Mouse (Mus musculus) neural tube, embryonic 13.5 days (tissue): ENCODE data around the gene Sbno2. TPM values are rescaled to one million over a fixed set of nuclear protein-coding genes. Genes with fewer than 3 reads are reported as not detected.
"Not testable (repeated sequence)": the region's sequence is repeated elsewhere in the genome, so short reads cannot be mapped to it uniquely, and the experiment has no call there.

Experiments
- ATAC-seq: fragments of 200-750 bp; cut with Nextera tagmentation; 2 replicates; pipeline ENCODE4 v1.8.0; 2017; ENCODE audit warnings: low read depth, mild to moderate bottlenecking, moderate TSS enrichment, moderate library complexity
- H3K27ac ChIP-seq: fragments of 300-500 bp; sonication (generic); replicated peaks from 2 replicates; pipeline ENCODE4 v1.5.1; 2015; ENCODE audit warnings: moderate library complexity, mild to moderate bottlenecking, inconsistent platforms
- H3K27me3 ChIP-seq: fragments of 300-500 bp; sonication (generic); 2 replicates; pipeline ENCODE4 v1.6.1; 2015; ENCODE audit warnings: mild to moderate bottlenecking, inconsistent platforms
- H3K36me3 ChIP-seq: fragments of 300-500 bp; sonication (generic); 2 replicates; pipeline ENCODE4 v1.6.1; 2015; ENCODE audit warnings: mild to moderate bottlenecking, inconsistent platforms
- H3K4me1 ChIP-seq: fragments of 300-500 bp; sonication (generic); replicated peaks from 2 replicates; pipeline ENCODE4 v1.6.1; 2015; ENCODE audit warnings: inconsistent platforms
- H3K4me2 ChIP-seq: fragments of 300-500 bp; sonication (generic); 2 replicates; pipeline ENCODE4 v1.6.1; 2015; ENCODE audit warnings: inconsistent platforms, mild to moderate bottlenecking, moderate library complexity
- H3K4me3 ChIP-seq: fragments of 300-500 bp; sonication (generic); 2 replicates; pipeline ENCODE4 v1.5.1; 2015; ENCODE audit warnings: mild to moderate bottlenecking, inconsistent platforms
- H3K9ac ChIP-seq: fragments of 300-500 bp; sonication (generic); 2 replicates; pipeline ENCODE4 v1.6.1; 2015; ENCODE audit warnings: moderate library complexity, mild to moderate bottlenecking, inconsistent platforms
- H3K9me3 ChIP-seq: fragments of 300-500 bp; sonication (generic); 2 replicates; pipeline ENCODE4 v1.6.1; 2016; ENCODE audit warnings: inconsistent platforms
- WGBS: fragments of 180-500 bp; shearing (Covaris S2); methylation state at CpG from one replicate; pipeline ENCODE4 v1.1.7; 2015; 5-methylcytosine and 5-hydroxymethylcytosine counted together
- polyA plus RNA-seq: library from polyadenylated mRNA; unstranded; fragments of >200 nt; fragmentation: Nextera tagmentation; extraction: Ambion mirVana; gene quantifications from 2 replicates; pipeline ENCODE4 v1.2.1, GENCODE M21; 2015

Sbno2 gene
- polyA plus RNA-seq, 1 experiment from 2014 or later, result 12.9 TPM

- Histone ChIP-seq H3K4me1 (peaks cover 18% of the 10 kb centered on the region; the same call in 1 of the 2 replicates), H3K9me3 (no peaks in the 10 kb centered on the region), H3K9ac (peak overlapping the region; percentile 43; the same call in 1 of the 2 replicates), H3K27me3 (no peaks in the 10 kb centered on the region), H3K4me2 (no peak overlapping the region), H3K4me3 (no peak overlapping the region), H3K36me3 (peaks cover 70% of the 10 kb centered on the region), H3K27ac (peak overlapping the region; percentile 57)
- 71% methylated on average over 23 of the region's 23 CpGs for WGBS
- 0 out of 2 replicates have a peak, but pooled peaks have one; percentile 34 for ATAC-seq
Observed at GRCm38 (mm10) chr10:80063877-80064650, 41.3 kb downstream of the Sbno2 start.

DNA sequence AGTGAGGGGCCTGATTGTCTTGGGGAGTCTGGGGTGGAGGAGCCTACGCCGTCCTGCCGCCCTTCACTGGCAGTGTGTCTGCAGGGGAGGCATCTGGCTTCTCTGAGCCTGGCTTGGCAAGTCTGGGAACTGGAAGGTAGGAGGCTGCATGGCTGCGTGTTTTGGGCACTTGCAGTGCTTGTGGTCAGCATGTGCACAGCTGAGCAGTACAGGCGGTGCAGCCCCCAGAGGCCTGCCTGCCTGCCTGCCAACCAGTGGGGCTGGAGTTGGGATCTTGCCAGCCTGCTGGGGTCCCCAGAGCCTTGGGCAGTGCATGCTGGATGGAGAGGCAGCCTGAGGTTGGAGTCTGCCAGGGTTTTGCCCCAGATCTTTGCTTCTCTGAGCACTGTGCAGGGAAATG lies 42.3 kb downstream of the Sbno2 start:
- 76% methylated on average over 5 of the region's 5 CpGs for WGBS
- no peak overlapping the region for H3K4me2 ChIP-seq
- no peaks in the 10 kb centered on the region for H3K27me3 ChIP-seq
- peaks cover 79% of the 10 kb centered on the region for H3K36me3 ChIP-seq
- H3K9me3 ChIP-seq, result no peaks in the 10 kb centered on the region
- ATAC-seq, result peak; percentile 30; the same call in 1 of the 2 replicates
- H3K4me3 ChIP-seq, result no peak overlapping the region
- peak overlapping the region; percentile 57 for H3K27ac ChIP-seq
- peak overlapping the region; percentile 43; the same call in 1 of the 2 replicates for H3K9ac ChIP-seq
- H3K4me1 ChIP-seq, result peaks cover 18% of the 10 kb centered on the region; the same call in 1 of the 2 replicates

- 0 out of 2 replicates have a peak overlapping the region, but pooled peaks have one; percentile 36 for H3K9ac ChIP-seq
- H3K4me1 ChIP-seq, result peaks cover 27% of the 10 kb centered on the region
- no peaks in the 10 kb centered on the region for H3K9me3 ChIP-seq
- H3K4me3 ChIP-seq, result no peak overlapping the region
- H3K27ac ChIP-seq, result no peak overlapping the region
- peaks cover 68% of the 10 kb centered on the region for H3K36me3 ChIP-seq
- no peak for ATAC-seq
- no peak overlapping the region for H3K4me2 ChIP-seq
- H3K27me3 ChIP-seq, result no peaks in the 10 kb centered on the region
- 77% methylated on average over 30 of the region's 30 CpGs for WGBS
Observed at GRCm38 (mm10) chr10:80057683-80058326, 47.6 kb downstream of the Sbno2 start.

DNA sequence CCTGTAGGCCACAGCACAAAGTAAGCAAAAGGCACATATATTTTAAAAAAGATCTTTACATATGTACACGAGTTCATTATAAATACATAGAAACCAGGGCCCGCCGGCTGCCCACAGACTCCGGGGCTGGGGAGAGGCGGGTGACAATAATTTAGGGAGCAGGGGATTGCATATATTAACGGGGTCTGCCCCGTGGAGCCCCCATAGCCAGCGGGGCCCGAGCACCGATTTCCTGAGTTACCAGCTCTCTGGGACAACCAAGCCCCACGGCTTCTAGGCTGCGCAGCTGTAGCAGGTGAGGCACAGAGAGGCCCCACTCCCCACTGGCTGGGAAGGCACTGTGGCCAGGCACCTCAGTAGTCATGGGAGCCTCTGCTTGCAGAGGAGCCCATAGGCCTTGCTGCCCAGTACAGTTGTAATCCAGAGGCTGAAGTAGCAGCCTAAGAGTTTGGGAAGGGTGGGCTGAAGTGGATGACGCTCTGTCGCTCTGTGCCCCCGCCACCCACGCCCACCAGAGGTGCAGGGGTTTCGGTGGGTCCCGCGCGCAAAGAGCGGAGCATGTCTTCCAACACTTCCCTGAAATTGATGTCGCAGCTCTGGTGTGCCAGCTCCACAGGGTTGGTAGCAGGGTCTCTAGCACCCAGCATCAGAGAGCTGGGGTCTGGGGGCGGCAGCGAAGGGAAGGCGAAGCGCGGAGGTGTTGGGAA lies 48.2 kb downstream of the Sbno2 start:
- Histone ChIP-seq H3K27ac (no peak overlapping the region), H3K4me1 (peaks cover 26% of the 10 kb centered on the region), H3K36me3 (peaks cover 61% of the 10 kb centered on the region), H3K9ac (0 out of 2 replicates have a peak overlapping the region, but pooled peaks have one; percentile 8), H3K27me3 (no peaks in the 10 kb centered on the region), H3K4me3 (no peak overlapping the region), H3K9me3 (no peaks in the 10 kb centered on the region), H3K4me2 (no peak overlapping the region)
- 90% methylated on average over 27 of the region's 27 CpGs for WGBS
- no peak for ATAC-seq

GRCm38 (mm10) chr10:80056506-80056905 lies 48.9 kb downstream of the Sbno2 start:
- H3K4me3 ChIP-seq, result no peak overlapping the region
- H3K36me3 ChIP-seq, result peaks cover 56% of the 10 kb centered on the region
- H3K4me2 ChIP-seq, result no peak overlapping the region
- ATAC-seq, result no peak
- no peak overlapping the region for H3K27ac ChIP-seq
- H3K9me3 ChIP-seq, result no peaks in the 10 kb centered on the region
- 94% methylated on average over 4 of the region's 4 CpGs for WGBS
- H3K4me1 ChIP-seq, result peaks cover 26% of the 10 kb centered on the region
- no peak overlapping the region for H3K9ac ChIP-seq
- no peaks in the 10 kb centered on the region for H3K27me3 ChIP-seq

- Histone ChIP-seq H3K4me3 (peak overlapping the region; percentile 91; the same call in 1 of the 2 replicates), H3K9ac (0 out of 2 replicates have a peak overlapping the region, but pooled peaks have one; percentile 98), H3K4me2 (peak overlapping the region; percentile 67; the same call in 1 of the 2 replicates), H3K36me3 (peaks cover 49% of the 10 kb centered on the region), H3K27ac (no peak overlapping the region), H3K4me1 (peaks cover 26% of the 10 kb centered on the region), H3K9me3 (no peaks in the 10 kb centered on the region), H3K27me3 (no peaks in the 10 kb centered on the region)
- ATAC-seq, result no peak
- WGBS, result 88% methylated on average over 9 of the region's 10 CpGs
Observed at GRCm38 (mm10) chr10:80055891-80056290, 49.5 kb downstream of the Sbno2 start.

DNA sequence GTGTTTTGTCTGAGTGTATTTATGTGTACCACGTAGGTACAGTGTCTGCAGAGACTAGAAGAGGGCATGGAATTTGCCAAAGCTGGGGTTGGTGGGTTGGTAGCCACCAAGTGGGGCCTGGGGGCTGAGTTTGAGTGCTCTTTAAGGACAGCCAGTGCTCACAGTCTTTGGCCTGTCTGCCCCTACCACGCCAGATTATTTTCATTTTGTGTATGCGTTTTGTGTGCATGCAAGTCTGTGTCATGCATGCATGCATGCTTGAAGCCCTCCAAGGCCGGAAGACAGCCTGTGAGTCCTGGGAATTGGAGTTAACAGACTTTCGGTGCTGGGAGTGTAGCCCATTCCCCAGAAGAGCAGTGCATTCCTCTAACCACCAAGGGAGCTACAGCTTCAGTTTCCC lies 50.0 kb downstream of the Sbno2 start:
- H3K4me1 ChIP-seq, result peaks cover 26% of the 10 kb centered on the region
- peak overlapping the region; percentile 91 for H3K4me3 ChIP-seq
- no peak overlapping the region for H3K27ac ChIP-seq
- H3K36me3 ChIP-seq, result peaks cover 46% of the 10 kb centered on the region
- peak overlapping the region; percentile 67 for H3K4me2 ChIP-seq
- WGBS, result 78% methylated on average over 5 of the region's 5 CpGs
- H3K9me3 ChIP-seq, result no peaks in the 10 kb centered on the region
- ATAC-seq, result no peak
- no peaks in the 10 kb centered on the region for H3K27me3 ChIP-seq
- H3K9ac ChIP-seq, result peak overlapping the region; percentile 98

DNA sequence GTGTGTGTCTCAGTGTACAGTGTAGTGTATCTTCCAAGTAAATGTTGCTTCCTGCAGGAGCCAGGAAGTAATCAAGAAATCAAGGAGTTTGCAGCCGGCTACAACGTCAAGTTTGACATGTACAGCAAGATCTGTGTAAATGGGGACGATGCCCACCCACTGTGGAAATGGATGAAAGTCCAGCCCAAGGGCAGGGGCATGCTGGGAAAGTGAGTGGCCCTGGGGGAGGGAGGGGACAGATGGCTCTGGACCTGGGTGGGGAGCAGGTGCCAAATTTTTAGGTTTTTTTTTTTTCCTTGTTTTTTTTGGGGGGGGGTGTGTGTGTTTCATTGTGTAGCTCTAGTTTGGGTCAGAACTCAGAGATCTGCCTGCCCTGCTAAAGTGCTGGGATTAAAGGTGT lies 50.5 kb downstream of the Sbno2 start:
- Histone ChIP-seq H3K36me3 (peaks cover 41% of the 10 kb centered on the region), H3K4me3 (peak overlapping the region; percentile 91), H3K27ac (peak overlapping the region; percentile 98; the same call in 1 of the 2 replicates), H3K4me1 (peaks cover 26% of the 10 kb centered on the region), H3K4me2 (peak overlapping the region; percentile 67), H3K9ac (peak overlapping the region; percentile 98)
- WGBS, result 27% methylated on average over 3 of the region's 3 CpGs
- not testable (repeated sequence) for ATAC-seq, H3K27me3 ChIP-seq, H3K9me3 ChIP-seq

GRCm38 (mm10) chr10:80053831-80054815 lies 51.2 kb downstream of the Sbno2 start:
- peak; percentile 44 for ATAC-seq
- Histone ChIP-seq H3K9ac (peak overlapping the region; percentile 98), H3K36me3 (peaks cover 35% of the 10 kb centered on the region), H3K27me3 (no peaks in the 10 kb centered on the region), H3K9me3 (no peaks in the 10 kb centered on the region), H3K4me2 (peak overlapping the region; percentile 67), H3K4me1 (peaks cover 26% of the 10 kb centered on the region), H3K4me3 (peak overlapping the region; percentile 91), H3K27ac (peak overlapping the region; percentile 98)
- 2% methylated on average over 77 of the region's 77 CpGs for WGBS

DNA sequence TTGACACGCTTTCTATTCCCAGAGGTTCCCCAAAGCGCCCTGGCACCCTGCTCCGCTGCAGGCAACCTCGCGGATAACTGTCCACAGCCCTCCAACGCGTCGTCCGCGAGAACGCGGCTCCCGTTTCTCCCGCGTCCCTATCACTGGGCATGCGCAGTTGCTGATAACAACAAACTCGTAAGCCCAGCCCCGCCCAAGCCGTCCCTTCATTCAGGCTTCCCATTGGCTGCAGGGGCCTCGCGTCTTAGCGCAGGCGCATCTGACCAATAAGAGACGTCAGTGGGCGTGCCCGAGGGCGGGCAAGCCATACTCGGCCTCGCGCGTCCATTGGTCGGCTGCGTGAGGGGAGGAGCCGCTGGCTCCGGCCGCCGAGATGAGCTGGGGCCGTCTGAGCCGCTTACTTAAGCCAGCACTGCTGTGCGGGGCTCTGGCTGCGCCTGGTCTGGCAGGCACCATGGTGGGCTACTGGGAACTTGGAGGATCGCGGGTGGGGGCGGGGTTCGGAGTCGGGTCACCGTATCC lies 52.1 kb downstream of the Sbno2 start:
- Histone ChIP-seq H3K4me2 (peak overlapping the region; percentile 67), H3K9me3 (no peaks in the 10 kb centered on the region), H3K27ac (peak overlapping the region; percentile 98), H3K27me3 (no peaks in the 10 kb centered on the region), H3K4me3 (peak overlapping the region; percentile 91), H3K36me3 (peaks cover 28% of the 10 kb centered on the region), H3K9ac (peak overlapping the region; percentile 98), H3K4me1 (peaks cover 30% of the 10 kb centered on the region)
- WGBS, result under 1% methylated on average over 47 of the region's 47 CpGs
- ATAC-seq, result peak; percentile 97

- Histone ChIP-seq H3K27me3 (no peaks in the 10 kb centered on the region), H3K36me3 (peaks cover 19% of the 10 kb centered on the region), H3K4me1 (peaks cover 38% of the 10 kb centered on the region), H3K9ac (no peak overlapping the region), H3K4me2 (no peak overlapping the region; the same call in 1 of the 2 replicates), H3K27ac (0 out of 2 replicates have a peak overlapping the region, but pooled peaks have one; percentile 46), H3K4me3 (no peak overlapping the region), H3K9me3 (no peaks in the 10 kb centered on the region)
- WGBS, result 84% methylated on average over 5 of the region's 5 CpGs
- ATAC-seq, result no peak
Observed at GRCm38 (mm10) chr10:80052374-80052764, 53.0 kb downstream of the Sbno2 start.
